ENCODE assay signal across 17 mouse cellular contexts in the genomic region with DNA sequence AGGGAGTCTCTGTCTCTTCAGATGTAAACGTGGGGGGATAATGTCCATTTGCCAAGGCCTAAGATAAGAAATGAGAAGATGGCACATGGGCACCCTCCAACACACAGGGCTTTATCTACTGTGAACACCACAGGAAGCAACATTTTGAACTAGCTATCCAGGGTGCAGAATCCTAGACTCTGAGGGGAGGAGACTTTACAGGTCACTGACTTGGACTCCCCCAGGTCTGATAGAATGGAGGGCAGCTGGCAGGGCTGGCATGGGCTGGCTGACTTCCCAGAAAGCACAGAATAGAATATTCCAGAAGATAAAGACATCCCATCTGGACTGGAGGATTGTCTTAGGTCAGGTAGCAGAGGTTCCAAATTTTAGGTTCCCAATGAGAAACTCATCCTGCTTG.
A peak's percentile ranks its signal among the peaks of the same experiment; 100 is the strongest.
DNase-seq lines count a peak whose midpoint lies in the region; ATAC-seq lines count a peak whose summit lies in the region.
"Had no signal": no experiment of that assay in that cellular context is flagged by ENCODE, and none has a peak within 500 bp of the region (broad histone marks: within the 10 kb centered on the region; RNA-seq: fewer than 3 reads in every experiment).

No protein-coding gene starts in this region.

- WGBS in heart, embryonic 12.5 days = 50% methylated on average over 1 of the region's 1 CpGs
- whole genome bisulfite sequencing in limb, embryonic 15.5 days = 62% methylated on average over 1 of the region's 1 CpGs

- no peak for ATAC-seq in heart, embryonic 12.5 days (ENCODE audit: insufficient number of reproducible peaks, low FRiP score)
- no peak for ATAC-seq in limb, embryonic 15.5 days (ENCODE audit: insufficient number of reproducible peaks, low FRiP score, low TSS enrichment, low read depth)
- ATAC-seq: activated CD4-positive, CD25-positive, alpha-beta regulatory T cell, adult 4 months; forebrain, postnatal 0 days had no signal

- H3K4me1 ChIP-seq in heart, embryonic 12.5 days (replicated peaks) = peaks cover 24% of the 10 kb centered on the region
- peaks cover 16% of the 10 kb centered on the region for H3K4me1 ChIP-seq in limb, embryonic 15.5 days
- H3K4me1 ChIP-seq: limb, embryonic 12.5 days; megakaryocyte, embryonic 14.5 days had no signal

- no peak overlapping the region for H3K4me2 ChIP-seq in heart, embryonic 12.5 days
- no peak overlapping the region for H3K4me2 ChIP-seq in limb, embryonic 15.5 days
- H3K4me2 ChIP-seq: limb, embryonic 12.5 days; stomach, embryonic 15.5 days had no signal

- H3K9ac ChIP-seq in heart, embryonic 12.5 days = no peak overlapping the region
- no peak overlapping the region for H3K9ac ChIP-seq in limb, embryonic 15.5 days
- H3K9ac ChIP-seq: forebrain, postnatal 0 days; limb, embryonic 12.5 days; stomach, embryonic 15.5 days had no signal

- 0 out of 2 replicates have a peak overlapping the region, but pooled peaks have one; percentile 19 for H3K27ac ChIP-seq in heart, embryonic 12.5 days (ENCODE audit: poor library complexity, severe bottlenecking)
- H3K27ac ChIP-seq in limb, embryonic 15.5 days = peak overlapping the region; percentile 27; the same call in 1 of the 2 replicates
- H3K27ac ChIP-seq: stomach, embryonic 15.5 days had no signal

- intact Hi-C loops in left cerebral cortex, postnatal 4 days (cut with DNase I) = loop anchor here (5.0 kb wide), 1 partner anchor 177 kb away; no protein-coding TSS in a partner anchor

- no peaks in the 10 kb centered on the region for H3K36me3 ChIP-seq in heart, embryonic 12.5 days
- H3K36me3 ChIP-seq in limb, embryonic 15.5 days = no peaks in the 10 kb centered on the region
- H3K36me3 ChIP-seq: limb, embryonic 12.5 days; stomach, embryonic 15.5 days had no signal

- DNase-seq in heart, adult 9 months (ENCODE audit: low spot score in 2 of 2) = no peak
- peak; percentile 57 for DNase-seq in left cerebral cortex, postnatal 4 days
- no peak for DNase-seq in left cerebral cortex, adult 11 months (ENCODE audit: low spot score)
- DNase-seq in kidney, adult 8-10 months = peak; percentile 87 to 88
- no peak for DNase-seq in embryo, embryonic 9.5 days (ENCODE audit: extremely low spot score)
- DNase-seq in layer of hippocampus, adult 9-11 months = no peak
- DNase-seq: forebrain, postnatal 0 days; lung, adult 2 months; right cerebral cortex, postnatal 4 days; thymus, postnatal 4 days had no signal

- H3K4me3 ChIP-seq in heart, embryonic 12.5 days = no peak overlapping the region
- H3K4me3 ChIP-seq in limb, embryonic 15.5 days = no peak overlapping the region
- H3K4me3 ChIP-seq: limb, embryonic 12.5 days; megakaryocyte, embryonic 14.5 days; myocyte; stomach, embryonic 15.5 days had no signal

- H3K9me3 ChIP-seq in heart, embryonic 12.5 days (replicated peaks) = peaks cover 8% of the 10 kb centered on the region
- no peaks in the 10 kb centered on the region for H3K9me3 ChIP-seq in limb, embryonic 15.5 days
- H3K9me3 ChIP-seq: stomach, embryonic 15.5 days had no signal

- no peaks in the 10 kb centered on the region for H3K27me3 ChIP-seq in heart, embryonic 12.5 days (replicated peaks)
- no peaks in the 10 kb centered on the region for H3K27me3 ChIP-seq in limb, embryonic 15.5 days
- H3K27me3 ChIP-seq: limb, embryonic 12.5 days; megakaryocyte, embryonic 14.5 days; stomach, embryonic 15.5 days had no signal

Comparison
In these comparisons a context has a peak if more than half of its experiments do, and no peak if none do; other contexts are left out.
1. DNase-seq: peak in left cerebral cortex, postnatal 4 days (single experiment) and kidney, adult 8-10 months (2 of 2); none in heart, adult 9 months (0 of 2), left cerebral cortex, adult 11 months (single experiment), embryo, embryonic 9.5 days (single experiment) and layer of hippocampus, adult 9-11 months (single experiment).